Mouse (Mus musculus) urinary bladder, adult 2 months (tissue): ENCODE data around the gene Prokr2. TPM values are rescaled to one million over a fixed set of nuclear protein-coding genes. Genes with fewer than 3 reads are reported as not detected.
"Not testable (repeated sequence)": the region's sequence is repeated elsewhere in the genome, so short reads cannot be mapped to it uniquely, and the experiment has no call there.

Experiments
- DNase-seq: peaks from one replicate; pipeline ENCODE4 v3.0.0; 2022; ENCODE audit warnings: low spot score
- polyA plus RNA-seq: library from polyadenylated mRNA; depleted of rRNA; stranded (reverse); fragments of >200 nt; gene quantifications from 2 replicates; pipeline ENCODE4 v1.2.3, GENCODE M21; 2012

The Prokr2 gene
- polyA plus RNA-seq, 1 experiment = not detected

DNA sequence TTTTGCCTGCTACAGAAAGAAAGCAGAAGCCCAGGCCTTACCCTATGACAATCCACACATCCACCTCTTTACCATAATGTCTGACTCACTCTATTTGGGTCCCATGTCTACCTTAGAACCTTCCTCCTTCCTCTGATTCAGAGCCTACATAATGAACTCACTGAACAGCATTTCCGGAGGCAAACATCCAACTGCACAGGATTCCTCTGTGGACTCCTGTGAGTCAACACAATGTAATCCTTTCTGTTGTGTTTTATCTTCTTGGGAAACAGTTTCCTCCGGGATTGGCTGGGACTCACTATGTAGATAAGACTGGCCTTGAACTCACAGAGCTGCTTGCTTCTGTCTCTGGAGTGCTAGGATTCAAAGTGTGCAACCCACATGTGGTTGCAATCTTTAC is 44.9 kb downstream of the Prokr2 start:
- DNase-seq = no peak

DNA sequence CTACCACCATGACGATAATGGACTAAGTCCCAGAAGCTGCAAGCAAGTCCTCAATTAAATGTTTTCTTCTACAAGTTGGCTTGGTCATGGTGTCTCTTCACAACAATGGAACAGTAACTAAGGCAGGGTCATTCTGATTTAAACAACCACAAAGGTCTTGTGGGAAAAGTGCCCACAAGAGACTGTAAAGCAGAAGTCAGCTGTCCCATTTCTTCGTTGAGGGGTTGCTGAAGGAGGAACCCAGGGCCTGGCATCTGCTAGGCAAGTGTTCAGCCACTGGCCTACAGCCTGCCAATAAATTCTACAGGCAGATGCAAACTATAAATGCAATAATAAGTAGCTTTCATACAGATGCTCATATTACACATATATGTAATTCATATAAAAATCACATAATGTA is 48.0 kb downstream of the Prokr2 start:
- no peak for DNase-seq

DNA sequence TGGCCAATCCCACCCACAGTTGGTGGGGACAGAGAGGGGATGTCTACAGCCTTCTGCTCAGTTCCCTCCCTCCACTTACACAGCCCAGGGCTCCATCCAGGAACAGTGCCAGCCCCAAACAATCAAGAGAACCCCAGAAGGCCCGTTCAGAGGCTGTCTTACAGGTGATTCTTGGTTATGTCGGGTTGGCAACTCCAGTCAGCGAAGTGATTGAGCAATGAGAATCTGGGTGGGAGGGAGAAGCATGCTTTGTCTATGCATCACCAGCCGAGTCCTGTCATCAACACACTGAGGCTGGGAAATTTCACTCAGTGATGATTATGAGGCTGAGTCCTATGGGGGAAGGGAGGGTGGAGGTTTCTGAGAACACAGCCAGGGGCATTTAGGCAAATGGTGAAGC is 61.7 kb downstream of the Prokr2 start:
- no peak for DNase-seq

GRCm38 (mm10) chr2:132320516-132320915 is 64.7 kb downstream of the Prokr2 start:
- DNase-seq = no peak

GRCm38 (mm10) chr2:132317178-132317577 is 68.1 kb downstream of the Prokr2 start:
- DNase-seq = no peak

DNA sequence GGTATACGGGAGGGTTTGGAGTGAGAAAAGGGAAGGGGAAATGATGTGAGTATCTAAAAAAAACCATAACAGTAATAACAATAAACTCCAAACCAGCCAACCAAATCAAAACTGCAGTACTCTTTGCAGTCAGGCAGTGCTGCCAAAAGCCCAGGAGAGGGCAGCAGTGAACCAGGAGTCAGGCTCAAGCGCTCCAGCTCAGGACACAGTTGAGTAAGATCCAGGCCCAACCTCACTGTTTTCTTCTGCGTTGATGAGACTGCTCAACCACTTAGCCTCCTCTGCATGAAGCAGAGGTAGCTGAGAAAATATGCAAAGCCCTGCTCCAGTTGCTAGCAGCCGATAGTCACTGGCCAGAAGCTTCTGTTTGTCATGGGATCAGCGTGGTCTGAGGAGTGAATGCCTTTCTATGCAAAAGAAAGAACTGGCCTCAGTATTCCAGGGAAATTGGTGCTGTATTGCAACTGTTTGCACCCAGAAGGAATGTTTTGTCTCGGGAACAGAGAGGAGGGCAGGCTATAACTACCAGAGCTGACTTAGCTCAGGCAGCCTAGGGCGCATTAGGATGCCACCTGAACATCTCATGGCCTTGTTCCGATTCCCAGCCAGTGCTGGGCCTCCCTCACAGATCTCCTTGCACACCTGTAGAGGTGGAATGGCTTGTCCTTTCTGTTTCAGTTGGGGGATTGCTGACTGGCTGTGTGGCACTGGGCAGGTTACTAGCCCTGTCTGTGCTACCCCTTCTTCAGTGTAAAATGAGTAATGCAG is 69.0 kb downstream of the Prokr2 start:
- DNase-seq = no peak

DNA sequence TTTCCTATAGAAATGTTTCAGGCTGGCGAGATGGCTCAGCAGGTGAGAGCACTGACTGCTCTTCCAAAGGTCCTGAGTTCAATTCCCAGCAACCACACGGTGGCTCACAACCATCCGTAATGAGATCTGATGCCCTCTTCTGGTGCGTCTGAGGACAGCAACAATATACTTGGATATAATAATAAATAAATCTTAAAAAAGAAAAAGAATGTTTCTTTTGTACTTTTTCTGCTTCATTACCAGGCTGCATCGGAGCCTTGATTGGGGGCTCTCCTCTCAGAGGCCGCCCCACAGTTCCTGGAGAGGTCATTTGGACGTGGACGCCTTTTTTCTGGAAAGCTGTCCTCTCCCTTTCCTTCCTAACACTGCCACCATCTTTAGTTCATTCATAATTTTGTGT is 71.2 kb downstream of the Prokr2 start:
- not testable (repeated sequence) for DNase-seq

- DNase-seq = no peak
Measured at GRCm38 (mm10) chr2:132313568-132313967, 71.7 kb downstream of the Prokr2 start.

DNA sequence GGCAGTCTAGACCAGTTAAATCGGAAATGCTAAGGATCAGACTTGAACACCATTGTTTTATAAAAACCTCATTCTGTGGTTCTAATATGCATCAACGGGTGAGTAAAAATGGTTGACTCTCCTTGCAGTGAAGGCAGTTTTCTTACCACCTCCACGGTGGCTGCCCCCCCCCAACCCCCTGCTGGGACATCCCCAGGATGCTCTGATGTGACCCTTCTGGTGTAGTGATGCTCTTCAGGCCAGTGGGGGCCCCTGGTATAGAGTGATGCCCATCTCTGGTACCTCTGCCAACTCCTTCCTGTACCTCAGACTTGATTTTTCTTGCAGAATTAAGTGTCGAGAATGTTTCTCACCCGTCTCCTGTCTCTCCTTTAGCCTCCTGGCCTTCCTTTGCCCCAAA is 72.6 kb downstream of the Prokr2 start:
- DNase-seq = no peak

DNA sequence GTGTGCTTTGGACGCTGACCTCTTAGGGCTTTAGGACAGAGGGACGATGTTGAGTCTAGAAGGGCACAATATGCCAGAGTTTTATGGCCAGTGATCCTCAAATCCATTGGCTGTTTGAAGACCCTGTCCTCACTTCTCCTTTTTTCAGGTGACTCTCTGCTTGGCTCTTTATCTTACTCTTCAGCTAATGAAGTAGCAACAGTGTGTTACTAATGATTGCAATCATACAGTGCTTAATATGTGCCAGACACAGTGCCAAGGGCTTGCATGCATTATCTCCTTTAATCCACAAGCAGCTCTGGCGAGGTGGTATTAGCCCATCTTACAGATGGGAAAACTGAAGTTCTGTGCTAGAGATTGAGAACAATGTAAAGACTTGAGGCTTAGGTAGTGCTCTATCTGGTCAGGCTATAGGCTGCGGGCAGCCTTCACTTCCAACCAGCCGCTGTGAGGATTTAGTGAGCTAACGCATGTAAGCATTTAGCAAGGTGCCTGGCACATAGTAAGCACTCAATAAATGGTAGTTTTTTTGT is 75.8 kb downstream of the Prokr2 start:
- no peak for DNase-seq

- no peak for DNase-seq
Measured at GRCm38 (mm10) chr2:132308829-132309228, 76.4 kb downstream of the Prokr2 start.

DNA sequence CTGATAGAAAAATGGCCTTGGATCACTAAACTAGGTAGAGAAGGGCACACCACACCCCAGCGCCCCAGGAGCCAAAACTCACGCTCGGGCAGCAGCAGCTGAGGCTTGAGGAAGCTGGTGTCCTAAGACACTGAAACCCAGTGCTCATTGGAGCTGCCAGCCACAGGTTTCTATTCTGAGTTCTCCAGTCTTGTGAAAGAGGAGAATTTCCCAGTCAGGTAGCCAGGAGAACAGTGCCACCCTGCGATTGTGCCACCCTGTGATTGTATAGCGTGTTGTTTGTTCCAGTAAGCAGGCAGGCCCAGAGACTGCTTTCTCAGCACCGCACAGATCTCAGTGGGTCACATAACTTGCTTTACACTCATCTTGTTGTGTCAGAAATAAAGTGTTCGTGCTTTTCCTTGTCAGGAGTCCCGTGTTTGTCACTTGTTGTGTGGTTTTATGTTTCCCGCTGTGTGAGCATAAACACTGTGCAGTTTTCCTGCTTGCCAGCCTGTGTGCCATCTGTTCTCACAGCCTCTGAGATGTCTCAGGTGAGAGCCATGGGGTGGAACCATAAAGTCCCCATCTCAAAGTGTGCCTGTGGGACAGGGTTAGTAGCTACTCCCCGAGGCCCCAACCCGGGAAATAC is 77.9 kb downstream of the Prokr2 start:
- no peak for DNase-seq

GRCm38 (mm10) chr2:132305988-132306387 is 79.3 kb downstream of the Prokr2 start:
- no peak for DNase-seq

- no peak for DNase-seq
Measured at GRCm38 (mm10) chr2:132305165-132305564, 80.1 kb downstream of the Prokr2 start.

DNA sequence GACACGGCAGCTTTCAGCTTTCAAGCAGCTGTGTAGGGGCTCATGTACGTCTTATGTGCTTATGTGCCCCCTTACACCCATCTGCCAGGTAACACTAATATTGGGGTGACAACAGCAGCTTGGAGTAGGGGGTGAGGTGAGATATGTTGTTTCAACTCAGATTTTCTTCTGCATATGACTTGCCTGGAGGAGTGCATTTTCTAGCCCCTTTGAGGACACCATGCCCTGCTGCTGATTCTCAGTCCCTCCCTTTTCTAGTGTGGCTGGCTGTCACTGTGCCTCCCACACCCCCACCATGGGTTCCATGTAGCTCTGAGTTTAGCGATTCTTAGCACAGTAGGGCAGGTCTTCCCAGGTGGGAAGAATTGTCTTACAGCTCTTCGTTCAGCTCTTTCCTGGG is 83.8 kb downstream of the Prokr2 start:
- no peak for DNase-seq

GRCm38 (mm10) chr2:132298250-132298649 is 87.0 kb downstream of the Prokr2 start:
- DNase-seq = no peak

DNA sequence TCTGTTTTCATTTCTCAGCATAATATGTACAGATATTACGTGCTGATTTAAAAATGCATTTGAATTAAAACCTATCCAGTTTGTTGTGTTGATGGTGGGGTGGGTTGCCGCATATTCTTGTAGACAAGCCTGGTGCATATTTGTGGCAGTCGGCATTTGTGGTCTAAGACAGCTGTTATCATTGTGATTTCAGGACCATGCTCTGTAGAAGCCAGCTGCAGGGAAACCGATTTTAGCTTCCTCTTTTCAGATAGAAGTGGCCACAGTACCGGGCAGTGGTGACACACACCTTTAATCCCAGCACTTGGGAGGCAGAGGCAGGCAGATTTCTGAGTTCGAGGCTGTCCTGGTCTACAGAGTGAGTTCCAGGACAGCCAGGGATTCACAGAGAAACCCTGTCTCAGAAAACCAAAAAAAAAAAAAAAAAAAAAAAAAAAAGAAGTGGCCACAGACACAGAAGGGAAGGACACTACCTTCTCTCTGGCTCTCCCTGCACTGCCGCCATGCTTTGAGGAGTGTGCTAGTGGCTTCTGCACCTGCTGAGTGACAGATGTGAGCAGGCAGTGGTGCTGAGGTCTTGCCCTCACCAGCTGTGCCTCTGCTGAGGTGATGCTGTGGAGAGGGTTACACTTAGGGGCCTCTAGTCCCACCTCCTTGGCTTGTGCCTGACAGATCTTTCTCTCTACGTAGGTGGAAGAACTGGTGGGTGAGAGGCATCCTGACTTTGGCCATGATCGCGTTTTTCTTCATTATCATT is 91.4 kb downstream of the Prokr2 start:
- DNase-seq = no peak

DNA sequence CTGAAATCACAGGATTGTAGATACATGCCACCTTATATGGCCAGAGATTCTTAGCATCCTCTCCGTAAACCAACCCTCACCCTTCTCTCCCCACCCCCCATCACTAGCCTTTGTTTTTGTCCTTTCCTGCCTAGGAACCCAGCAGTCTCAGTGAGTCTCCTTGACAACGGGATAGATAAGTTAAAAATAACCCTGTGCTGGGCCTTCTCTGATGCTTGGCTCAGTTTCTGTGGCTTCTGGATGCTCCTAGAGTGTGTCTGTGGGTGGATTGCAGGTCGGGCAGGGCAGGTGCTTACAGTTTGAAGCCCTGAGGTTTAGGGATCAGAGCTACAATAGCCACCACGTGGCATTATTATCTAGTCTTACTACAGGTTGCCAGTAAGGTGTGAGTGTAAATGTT is 93.2 kb downstream of the Prokr2 start:
- no peak for DNase-seq

DNA sequence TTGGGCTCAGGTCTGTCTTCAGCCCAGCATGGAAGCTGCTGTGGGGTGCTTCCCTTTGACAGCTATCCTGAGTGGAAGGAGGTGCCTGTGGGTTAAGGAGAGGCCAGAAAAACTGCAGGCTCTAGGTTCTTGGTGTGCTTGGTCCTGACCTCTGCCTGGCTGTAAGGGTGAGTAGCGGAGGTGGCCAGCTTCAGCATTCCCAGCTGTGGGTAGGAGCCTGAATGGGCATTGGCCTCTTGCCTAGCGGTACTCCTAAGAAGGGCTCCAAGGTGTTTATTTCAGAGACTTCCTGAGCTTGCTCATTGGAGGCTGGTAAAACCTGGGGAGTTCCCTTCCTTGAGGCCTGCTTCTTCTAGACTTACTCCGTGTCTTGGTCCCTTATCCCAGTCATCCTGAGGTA is 94.0 kb downstream of the Prokr2 start:
- no peak for DNase-seq

- DNase-seq = no peak
Measured at GRCm38 (mm10) chr2:132290808-132291207, 94.4 kb downstream of the Prokr2 start.

DNA sequence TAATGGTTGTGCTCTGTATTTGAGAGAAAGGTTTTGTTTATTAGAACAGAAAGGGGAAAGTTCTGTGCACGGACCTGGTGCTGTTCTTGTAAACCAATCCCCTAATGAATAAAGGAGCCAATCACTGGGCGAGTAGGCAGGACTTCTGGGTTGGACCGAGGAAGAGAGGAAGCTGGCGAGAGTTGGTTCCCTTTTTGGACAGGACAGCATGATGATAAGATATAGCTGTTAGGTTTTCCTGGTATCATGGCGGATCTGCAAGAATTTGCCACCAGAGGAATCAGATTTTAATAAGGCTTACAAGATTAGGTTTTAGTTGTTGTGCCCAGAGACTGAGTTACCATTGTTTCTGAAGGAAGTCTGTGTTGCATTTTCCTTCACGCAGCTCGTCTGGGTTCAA is 96.0 kb downstream of the Prokr2 start:
- not testable (repeated sequence) for DNase-seq
